Mouse (Mus musculus) erythroblast, embryonic 14.5 days (primary cell): Measurements from ENCODE around the gene Tmx4.

Experiments
- GATA1 ChIP-seq: IDR thresholded peaks from 2 replicates; pipeline ENCODE4 v1.6.1; 2012; ENCODE audit warnings: low read length, inconsistent platforms, mixed read lengths
- TAL1 ChIP-seq: IDR thresholded peaks from 3 replicates; pipeline ENCODE4 v1.6.1; 2012; ENCODE audit warnings: low read length, inconsistent platforms, mixed read lengths

- TF ChIP-seq GATA1 (no peak), TAL1 (no peak)
Observed at GRCm38 (mm10) chr2:134673604-134674003, 29.7 kb upstream of the Tmx4 start.
